Mouse (Mus musculus): ENCODE measurements around the gene Kcnn3.

- no peak for TF ChIP-seq CTCF (IDR thresholded peaks at IDR 0.05; ENCODE audit: borderline replicate concordance, insufficient read depth, low read depth, low read length)
- no peak for TF ChIP-seq POLR2A (IDR thresholded peaks at IDR 0.05; ENCODE audit: borderline replicate concordance, insufficient read depth, low read length)
Measured at GRCm38 (mm10) chr3:89640804-89641203, 120.8 kb downstream of the Kcnn3 start.

All from cerebellum, adult 2 months (tissue).